Mouse (Mus musculus) CH12.LX (cell line): ENCODE results near the gene Dnah17. TPM values are rescaled to one million over a fixed set of nuclear protein-coding genes. Genes with fewer than 3 reads are reported as not detected.

Experiments used
- DNase-seq: peaks from one replicate; pipeline ENCODE4 v3.0.0-alpha.2; 2013; ENCODE audit errors: extremely low read depth
- H3K27ac ChIP-seq: 2 replicates; pipeline ENCODE4 v1.5.1; 2012; ENCODE audit warnings: low read depth, mild to moderate bottlenecking, control low read depth, moderate library complexity; ENCODE audit not compliant: insufficient read depth
- H3K27me3 ChIP-seq: replicated peaks from 2 replicates; pipeline ENCODE3; 2012; ENCODE audit warnings: inconsistent platforms
- H3K36me3 ChIP-seq, 2 experiments: replicated peaks in 1 of 2; 2 replicates each; pipeline versions ENCODE3 to v1.6.1; 2012; ENCODE audit warnings: inconsistent platforms in 1 of 2, low read length in 1 of 2, mild to moderate bottlenecking in 1 of 2, mixed read lengths in 1 of 2, moderate library complexity in 1 of 2; ENCODE audit not compliant: control insufficient read depth in 1 of 2, insufficient read depth in 1 of 2
- H3K4me1 ChIP-seq, 2 experiments: 2 replicates each; pipeline ENCODE4 v1.6.1; 2012; ENCODE audit warnings: inconsistent platforms in 1 of 2, moderate library complexity in 1 of 2; ENCODE audit not compliant: insufficient read depth in 2 of 2, control insufficient read depth in 1 of 2
- H3K4me2 ChIP-seq: 2 replicates; pipeline ENCODE4 v1.6.1; 2012; ENCODE audit warnings: low read depth, mild to moderate bottlenecking, control low read depth; ENCODE audit not compliant: poor library complexity, insufficient read depth, severe bottlenecking
- H3K4me3 ChIP-seq, 3 experiments: fragments of 150-350 bp in 1 of 3; sonication (generic) in 1 of 3; replicated peaks in 1 of 3; 2 replicates each; pipeline versions ENCODE3 to v1.5.1; 2011 to 2012; ENCODE audit warnings: low read depth in 2 of 3, low read length in 2 of 3, mild to moderate bottlenecking in 2 of 3, moderate library complexity in 2 of 3, control low read depth in 1 of 3, improper control_type of control experiment in 1 of 3, inconsistent platforms in 1 of 3, mixed read lengths in 1 of 3; ENCODE audit not compliant: poor library complexity in 1 of 3
- H3K79me2 ChIP-seq: replicated peaks from 2 replicates; pipeline ENCODE4 v1.6.1; 2012; ENCODE audit warnings: mild to moderate bottlenecking, moderate library complexity; ENCODE audit not compliant: control insufficient read depth, poor library complexity, insufficient read depth, severe bottlenecking; ENCODE audit errors: extremely low read depth
- H3K9ac ChIP-seq: 2 replicates; pipeline ENCODE4 v1.6.1; 2012; ENCODE audit warnings: low read depth, mild to moderate bottlenecking, control low read depth, moderate library complexity; ENCODE audit not compliant: insufficient read depth
- H3K9me3 ChIP-seq: replicated peaks from 2 replicates; pipeline ENCODE3; 2012; ENCODE audit warnings: low read length, inconsistent platforms, mixed read lengths
- CTCF ChIP-seq, 2 experiments: IDR thresholded peaks in 1 of 2; conservative IDR thresholded peaks in 1 of 2; 2 replicates each; pipeline ENCODE4 v1.5.1; 2011 to 2012; ENCODE audit warnings: low read depth in 2 of 2, low read length in 2 of 2, improper control_type of control experiment in 1 of 2, inconsistent platforms in 1 of 2, mild to moderate bottlenecking in 1 of 2, moderate library complexity in 1 of 2
- E2F4 ChIP-seq: IDR thresholded peaks from 2 replicates; pipeline ENCODE4 v1.6.1; 2011; ENCODE audit warnings: low read depth, low read length, improper control_type of control experiment; ENCODE audit not compliant: insufficient replicate concordance
- ELF1 ChIP-seq: IDR thresholded peaks from 2 replicates; pipeline ENCODE4 v1.6.1; 2014; ENCODE audit warnings: low read depth, mild to moderate bottlenecking, inconsistent platforms, low read length, improper control_type of control experiment
- EP300 ChIP-seq: IDR thresholded peaks from 2 replicates; pipeline ENCODE4 v1.6.1; 2011; ENCODE audit warnings: low read length, improper control_type of control experiment
- ETS1 ChIP-seq: conservative IDR thresholded peaks from 2 replicates; pipeline ENCODE4 v1.6.1; 2012; ENCODE audit warnings: low read depth, mild to moderate bottlenecking, inconsistent platforms, low read length, improper control_type of control experiment, moderate library complexity
- HCFC1 ChIP-seq: IDR thresholded peaks from 2 replicates; pipeline ENCODE4 v1.6.1; 2012; ENCODE audit warnings: low read depth, mild to moderate bottlenecking, inconsistent platforms, low read length, improper control_type of control experiment
- IRF4 ChIP-seq: IDR thresholded peaks from 2 replicates; pipeline ENCODE4 v1.6.1; 2014; ENCODE audit warnings: low read depth, mild to moderate bottlenecking, inconsistent platforms, low read length, improper control_type of control experiment
- JUND ChIP-seq: conservative IDR thresholded peaks from 2 replicates; pipeline ENCODE4 v1.6.1; 2011; ENCODE audit warnings: low read depth, low read length, improper control_type of control experiment
- KAT2A ChIP-seq: IDR thresholded peaks from 2 replicates; pipeline ENCODE4 v1.6.1; 2012; ENCODE audit warnings: low read length, improper control_type of control experiment, inconsistent platforms; ENCODE audit not compliant: insufficient replicate concordance
- MAFK ChIP-seq: IDR thresholded peaks from 2 replicates; pipeline ENCODE4 v1.6.1; 2011; ENCODE audit warnings: low read length, improper control_type of control experiment; ENCODE audit not compliant: insufficient replicate concordance
- MAZ ChIP-seq: IDR thresholded peaks from 2 replicates; pipeline ENCODE4 v1.6.1; 2012; ENCODE audit warnings: low read depth, mild to moderate bottlenecking, inconsistent platforms, low read length, improper control_type of control experiment, moderate library complexity
- MEF2A ChIP-seq: IDR thresholded peaks from 2 replicates; pipeline ENCODE4 v1.6.1; 2014; ENCODE audit warnings: low read depth, mild to moderate bottlenecking, inconsistent platforms, low read length, improper control_type of control experiment, borderline replicate concordance
- MXI1 ChIP-seq: IDR thresholded peaks from 2 replicates; pipeline ENCODE4 v1.6.1; 2011; ENCODE audit warnings: mild to moderate bottlenecking, low read depth, low read length, improper control_type of control experiment
- MYC ChIP-seq: IDR thresholded peaks from 2 replicates; pipeline ENCODE4 v1.6.1; 2011; ENCODE audit warnings: low read depth, mild to moderate bottlenecking, improper control_type of control experiment, low read length
- NRF1 ChIP-seq: IDR thresholded peaks from 2 replicates; pipeline ENCODE4 v1.6.1; 2014; ENCODE audit warnings: low read depth, mild to moderate bottlenecking, inconsistent platforms, low read length, improper control_type of control experiment, moderate library complexity
- RAD21 ChIP-seq: IDR thresholded peaks from 2 replicates; pipeline ENCODE4 v1.6.1; 2011; ENCODE audit warnings: low read depth, mild to moderate bottlenecking, low read length, improper control_type of control experiment, moderate library complexity
- SIN3A ChIP-seq: IDR thresholded peaks from 2 replicates; pipeline ENCODE4 v1.6.1; 2012; ENCODE audit warnings: low read length, improper control_type of control experiment, inconsistent platforms
- SMC3 ChIP-seq: IDR thresholded peaks from 2 replicates; pipeline ENCODE4 v1.6.1; 2011; ENCODE audit warnings: low read depth, low read length, improper control_type of control experiment
- TCF12 ChIP-seq: IDR thresholded peaks from 2 replicates; pipeline ENCODE4 v1.6.1; 2014; ENCODE audit warnings: low read depth, mild to moderate bottlenecking, inconsistent platforms, low read length, improper control_type of control experiment
- USF1 ChIP-seq: IDR thresholded peaks from 2 replicates; pipeline ENCODE4 v1.6.1; 2014; ENCODE audit warnings: low read depth, mild to moderate bottlenecking, inconsistent platforms, low read length, improper control_type of control experiment
- ZC3H11A ChIP-seq: IDR thresholded peaks from 2 replicates; pipeline ENCODE4 v1.6.1; 2012; ENCODE audit warnings: low read depth, mild to moderate bottlenecking, inconsistent platforms, low read length, improper control_type of control experiment
- ZNF384 ChIP-seq: IDR thresholded peaks from 2 replicates; pipeline ENCODE4 v1.6.1; 2012; ENCODE audit warnings: low read depth, low read length, improper control_type of control experiment, inconsistent platforms
- dilution Hi-C: fragments of 300-500 bp; cut with MboI; formaldehyde crosslinking; loops from 2 replicates; pipeline ENCODE4 v1.14.3; 2020; ENCODE audit warnings: low sequenced_read_pairs; ENCODE audit not compliant: extremely low pct_unique_long_range_greater_than_20kb, extremely low pct_ligation_motif_present
- in situ Hi-C: fragments of 300-500 bp; cut with MboI; formaldehyde crosslinking; loops from 3 replicates; pipeline ENCODE4 v1.14.3; 2019; ENCODE audit warnings: low sequenced_read_pairs, low pct_ligation_motif_present, low pct_unique_long_range_greater_than_20kb, mixed read lengths
- polyA plus RNA-seq: library from polyadenylated mRNA; unstranded; fragments of >175 nt; gene quantifications from 2 replicates; pipeline ENCODE4 v1.2.1, GENCODE M21; 2012; ENCODE audit warnings: low read depth; ENCODE audit not compliant: insufficient read length
- total RNA-seq, 2 experiments: library from RNA; depleted of rRNA; stranded (reverse); fragments of 300-350 nt in 1 of 2; fragments of >200 nt in 1 of 2; gene quantifications; 2 replicates each; pipeline ENCODE4 v1.2.3; 2012 to 2014

Gene Dnah17
- total and polyA plus RNA-seq, 3 experiments: 0.08 to 0.23 TPM; not detected in 1

DNA sequence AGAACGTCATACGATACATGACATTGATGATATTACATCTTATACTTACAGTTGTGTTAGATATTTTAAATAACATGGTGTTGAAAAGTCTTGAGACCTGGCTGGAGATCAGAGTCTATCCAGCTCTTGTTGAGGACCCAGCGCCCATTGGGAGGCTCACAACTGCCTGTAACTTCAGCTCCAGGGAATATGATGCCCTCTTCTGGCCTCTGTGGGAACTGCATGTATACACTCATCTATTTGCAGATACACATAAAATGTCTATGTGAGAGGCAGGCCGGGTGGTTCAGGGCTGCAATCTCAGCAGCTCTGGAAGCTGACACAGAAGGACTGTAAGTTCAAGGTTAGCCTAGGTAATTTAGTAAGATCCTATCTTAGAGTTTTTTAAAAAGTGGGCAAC is 112.1 kb downstream of the Dnah17 start:
- no peak for DNase-seq
- H3K36me3 ChIP-seq: peaks cover 77 to 99% of the 10 kb centered on the region in 2 experiments

DNA sequence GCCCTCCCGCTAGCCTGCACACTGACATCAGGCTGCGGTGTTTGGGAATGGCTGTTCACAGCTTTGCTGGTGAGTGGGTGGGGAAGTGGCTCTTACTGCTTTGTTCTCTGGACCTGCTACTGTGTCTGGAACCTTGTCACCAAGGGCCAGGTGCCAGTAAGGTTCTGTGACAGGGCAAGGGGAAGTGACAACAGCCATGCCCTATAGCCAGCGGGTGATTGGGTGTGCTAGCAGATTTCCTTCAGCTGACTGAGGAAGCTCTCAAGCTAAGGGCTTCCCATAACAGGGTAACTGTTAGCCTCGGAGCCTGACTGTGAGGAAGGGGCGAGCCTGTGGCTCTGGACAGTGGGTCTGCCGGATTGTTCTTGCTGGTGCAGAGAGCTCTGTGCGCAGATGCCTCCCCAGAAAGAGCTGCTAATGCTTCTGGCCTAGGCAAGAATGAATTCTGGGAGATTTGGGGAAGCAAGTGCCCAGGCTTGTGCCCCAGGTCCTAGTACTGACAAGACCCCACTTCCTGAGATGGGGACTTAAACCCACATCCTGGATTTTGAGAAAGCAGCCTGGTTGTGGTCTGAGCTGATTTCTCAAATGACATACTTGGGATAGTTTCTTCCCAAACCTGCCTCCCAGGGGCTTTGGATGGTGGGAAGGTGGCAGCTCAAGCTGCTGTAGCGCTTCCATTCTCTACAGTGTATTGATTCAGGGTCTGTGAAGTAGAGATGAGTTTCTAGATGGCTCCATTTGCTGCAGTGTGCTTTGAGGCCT is 114.9 kb downstream of the Dnah17 start:
- no peak overlapping the region for H3K27ac ChIP-seq
- DNase-seq: no peak
- H3K79me2 ChIP-seq: peaks cover 13% of the 10 kb centered on the region; the same call in 1 of the 2 replicates
- peaks cover 4% of the 10 kb centered on the region for H3K9me3 ChIP-seq
- in situ Hi-C loops (no loop called here), dilution Hi-C loops (no loop called here)
- no peak overlapping the region for H3K4me2 ChIP-seq
- H3K4me3 ChIP-seq: no peak overlapping the region
- peaks cover 80 to 99% of the 10 kb centered on the region in 2 experiments for H3K36me3 ChIP-seq
- H3K27me3 ChIP-seq: no peaks in the 10 kb centered on the region
- peaks cover 8 to 45% of the 10 kb centered on the region in 2 experiments for H3K4me1 ChIP-seq
- H3K9ac ChIP-seq: no peak overlapping the region
- TF ChIP-seq ZNF384 (no peak), NRF1 (no peak), MXI1 (no peak), ETS1 (no peak), JUND (no peak), SIN3A (no peak), MEF2A (no peak), CTCF (conservative IDR thresholded peaks at IDR 0.05 in 1 of 2, IDR thresholded peaks at IDR 0.05 in 1 of 2; ENCODE audit: low read depth in 2 of 2, low read length in 2 of 2) (no peak), MAFK (no peak), ELF1 (no peak), EP300 (no peak), ZC3H11A (no peak), USF1 (no peak), TCF12 (no peak), MYC (no peak), IRF4 (no peak), HCFC1 (no peak), MAZ (no peak), E2F4 (no peak), KAT2A (no peak)

More for the DNA sequence above, 112.1 kb downstream of the Dnah17 start:
- H3K9ac ChIP-seq: no peak overlapping the region
- H3K27ac ChIP-seq: no peak overlapping the region
- H3K9me3 ChIP-seq: peaks cover 4% of the 10 kb centered on the region
- 0 out of 2 replicates have a peak, but pooled peaks cover 4% of the 10 kb centered on the region for H3K79me2 ChIP-seq
- H3K27me3 ChIP-seq: no peaks in the 10 kb centered on the region
- dilution Hi-C loops: no loop called here
- H3K4me3 ChIP-seq: no peak overlapping the region
- TF ChIP-seq IRF4: no peak; the same call in 1 of the 2 replicates
- peak; percentile 53 to 61; a peak in 3 of 4 replicates for TF ChIP-seq CTCF (conservative IDR thresholded peaks at IDR 0.05 in 1 of 2, IDR thresholded peaks at IDR 0.05 in 1 of 2; ENCODE audit: low read depth in 2 of 2, low read length in 2 of 2)
- peak; percentile 46 for TF ChIP-seq RAD21
- TF ChIP-seq MAZ: no peak
- peak; percentile 53 for TF ChIP-seq SMC3
- in situ Hi-C loops: no loop called here
- H3K4me2 ChIP-seq: no peak overlapping the region
- peaks cover 8 to 33% of the 10 kb centered on the region in 2 experiments for H3K4me1 ChIP-seq
